Mouse (Mus musculus): ENCODE data around the gene Alg6.

Alg6 gene

DNA sequence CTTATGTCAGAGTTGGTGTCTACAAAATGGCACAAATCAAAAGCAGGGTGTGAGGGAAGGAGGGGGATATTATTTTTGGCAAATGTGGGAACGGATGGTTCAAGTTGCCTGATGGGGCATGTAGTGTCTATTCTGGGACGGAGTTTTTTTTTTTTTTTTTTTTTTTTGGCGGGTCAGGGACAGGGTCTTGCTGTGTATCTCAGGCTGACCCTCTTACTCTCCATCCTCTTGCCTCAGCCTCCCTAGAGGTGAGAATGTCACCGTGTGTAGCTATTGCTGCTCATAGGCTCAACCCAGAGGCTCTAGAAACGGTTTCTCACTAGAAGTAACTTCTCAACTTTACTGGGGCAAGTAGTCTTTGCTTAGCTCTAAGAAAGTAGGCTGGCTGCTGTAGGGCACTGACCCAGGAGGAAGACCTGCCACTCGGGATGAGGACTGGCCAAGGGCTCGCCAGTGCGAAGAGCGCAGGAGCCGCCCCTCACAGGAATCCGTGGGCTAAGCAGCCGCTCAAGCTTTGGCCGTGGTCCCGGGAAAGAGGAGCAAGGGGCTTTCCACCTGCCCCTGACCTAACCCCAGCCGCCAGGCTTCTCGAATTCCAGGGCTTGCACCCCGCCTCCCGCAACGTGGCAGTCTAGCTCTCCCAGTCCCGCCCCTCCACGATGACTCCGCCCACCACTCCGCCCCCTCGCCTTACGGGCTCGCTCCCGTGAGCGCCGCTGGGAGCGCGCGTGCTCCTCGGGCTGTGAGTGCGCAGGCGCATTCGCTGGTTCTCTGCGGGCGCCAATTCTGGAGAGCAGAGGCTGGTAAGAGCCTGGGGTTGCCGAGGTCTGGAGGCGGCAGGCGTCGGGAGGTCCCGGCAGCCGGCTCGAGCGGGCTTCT, at the start of gene Alg6:
Gene Alg6, plus strand, starts transcription at position 761 of the 879 bp plus-strand sequence.
- peak; percentile 90 to 93 for DNase-seq (ENCODE audit: low spot score in 2 of 2)

DNA sequence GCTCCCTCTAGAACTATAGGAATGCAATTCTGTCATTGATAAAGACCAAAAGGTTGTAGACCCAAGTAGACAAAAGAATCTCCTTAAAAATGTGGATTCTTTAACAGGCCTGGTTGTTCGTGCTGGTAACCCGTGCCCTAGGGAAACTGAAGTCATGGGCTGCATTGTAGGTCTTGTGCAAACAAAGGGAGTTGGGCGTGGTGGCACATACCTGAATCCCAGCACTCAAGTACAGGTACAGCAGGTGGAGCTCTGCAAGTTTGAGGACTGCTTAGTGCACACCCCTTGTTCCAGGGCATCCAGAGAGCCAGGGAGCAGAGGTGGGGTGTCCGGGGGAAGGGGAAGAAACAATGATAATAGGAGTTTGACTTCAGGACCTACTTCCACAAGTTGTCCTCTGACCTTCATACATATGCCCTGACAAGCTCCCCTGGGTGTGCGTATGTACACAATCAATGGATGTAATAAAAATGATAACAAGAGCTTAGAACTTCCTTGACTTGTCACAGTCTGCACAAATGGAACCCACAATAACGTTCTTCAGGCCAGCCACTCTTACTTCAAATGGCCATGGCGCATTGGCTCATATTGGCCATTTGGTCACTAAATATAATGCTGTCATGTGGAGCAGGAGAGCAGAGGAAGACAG, 45.1 kb upstream of the Alg6 start:
- no peak for DNase-seq (ENCODE audit: low spot score in 2 of 2)

DNA sequence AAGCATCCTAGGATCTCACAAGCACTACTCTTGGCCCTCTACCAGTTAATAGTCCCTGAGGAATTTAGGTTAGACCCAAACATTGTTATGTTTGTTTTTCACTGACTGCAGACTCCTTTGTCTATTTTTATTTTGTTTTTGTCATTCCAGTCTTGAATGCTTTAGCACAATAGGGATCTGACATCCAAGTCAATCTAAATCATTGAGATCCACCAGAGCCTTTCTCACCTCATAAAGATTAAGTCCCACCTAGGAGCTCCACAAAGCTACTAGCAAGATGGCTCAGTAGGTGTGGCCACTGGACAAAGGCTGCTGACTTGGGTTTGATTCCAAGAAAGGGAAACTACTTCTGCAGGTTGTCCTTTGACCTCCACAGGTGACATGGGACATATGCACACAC, 40.3 kb upstream of the Alg6 start:
- DNase-seq (ENCODE audit: low spot score in 2 of 2), result no peak

DNA sequence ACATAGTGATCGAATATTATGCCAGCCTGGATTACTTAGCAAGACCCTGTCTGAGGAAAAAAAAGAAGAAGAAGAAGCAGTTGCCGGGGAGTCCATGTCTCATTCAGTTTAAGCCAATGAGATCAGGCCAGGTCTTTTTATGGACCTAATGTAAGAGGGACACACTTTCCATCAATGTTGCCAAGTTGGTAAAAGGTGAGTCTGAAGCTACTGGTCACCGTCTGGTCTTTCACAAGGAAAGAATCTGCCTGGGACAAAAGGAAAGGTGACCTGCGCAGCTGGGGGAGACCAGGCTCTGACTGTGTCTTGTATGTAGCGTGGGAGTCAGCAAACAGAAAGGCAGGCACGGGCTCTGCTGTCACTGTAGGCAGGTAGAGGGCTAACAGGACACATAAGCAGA, 31.5 kb upstream of the Alg6 start:
- no peak for DNase-seq (ENCODE audit: low spot score in 2 of 2)

DNA sequence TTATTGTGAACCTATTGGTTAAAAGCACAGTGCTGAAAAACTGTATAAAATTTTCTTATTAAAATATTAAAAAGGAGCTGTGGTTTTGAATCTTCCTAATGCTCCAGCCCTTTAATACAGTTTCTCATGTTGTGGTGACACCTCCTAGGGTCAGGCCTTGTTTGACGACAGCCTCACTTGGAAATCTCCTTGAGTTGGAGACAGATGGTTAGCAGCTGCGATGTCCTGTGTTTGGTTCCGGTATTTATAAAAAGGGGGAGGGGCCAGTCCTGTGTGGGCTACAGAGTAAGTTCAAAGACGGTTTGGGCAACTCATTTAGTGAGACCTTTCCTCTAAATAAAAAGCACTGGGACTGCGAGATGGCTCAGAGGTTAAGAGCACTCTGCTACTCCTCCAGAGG, 29.2 kb upstream of the Alg6 start:
- DNase-seq (ENCODE audit: low spot score in 2 of 2), result no peak

DNA sequence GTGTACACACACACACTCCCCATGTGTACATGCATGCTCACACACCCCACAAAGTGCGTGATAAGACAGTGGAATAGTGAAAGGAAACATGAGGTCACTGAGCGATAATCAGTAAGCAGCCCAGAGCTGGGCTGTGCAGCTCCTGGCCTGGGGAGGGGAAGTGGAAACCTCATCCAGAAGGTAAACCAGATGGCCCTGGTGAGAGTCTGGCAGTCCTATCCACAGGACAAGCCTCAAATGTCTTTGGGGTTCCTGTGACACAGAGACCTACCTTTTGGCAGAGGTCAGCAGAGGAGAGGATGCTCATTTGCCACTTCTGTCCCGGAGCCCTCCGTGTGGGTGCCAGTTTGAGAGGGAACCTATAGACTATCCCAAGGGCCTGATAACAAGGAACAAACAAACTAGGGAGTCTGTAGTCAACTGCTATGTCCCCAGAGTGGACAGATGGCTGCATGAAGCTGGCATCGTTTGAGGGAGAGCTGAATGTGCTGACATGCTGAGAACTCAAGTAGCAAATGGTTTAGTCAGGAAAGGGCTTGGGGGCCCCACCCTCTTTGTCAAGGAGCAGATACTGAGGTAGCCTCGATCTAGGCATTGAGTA, 2.8 kb upstream of the Alg6 start:
- no peak for DNase-seq (ENCODE audit: low spot score in 2 of 2)

DNA sequence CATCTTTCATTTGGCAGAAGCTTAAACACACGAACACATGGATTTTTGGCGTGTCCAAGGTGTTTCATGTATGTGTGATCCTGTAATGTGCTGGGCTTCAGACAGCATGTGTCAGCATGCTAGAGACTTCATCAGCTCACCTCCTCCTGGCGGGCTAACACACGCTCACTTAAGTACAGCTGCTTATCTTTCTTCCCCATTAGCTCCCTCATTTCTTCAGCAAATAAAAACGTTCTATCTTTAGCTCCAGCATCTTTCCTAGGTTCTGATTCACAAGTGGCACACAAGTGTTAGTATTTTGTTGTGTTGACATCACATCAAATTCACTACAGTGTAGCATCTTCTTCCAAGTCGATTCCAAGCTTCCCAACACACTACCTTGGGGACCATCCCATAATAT, 1.5 kb upstream of the Alg6 start:
- DNase-seq (ENCODE audit: low spot score in 2 of 2), result no peak

DNA sequence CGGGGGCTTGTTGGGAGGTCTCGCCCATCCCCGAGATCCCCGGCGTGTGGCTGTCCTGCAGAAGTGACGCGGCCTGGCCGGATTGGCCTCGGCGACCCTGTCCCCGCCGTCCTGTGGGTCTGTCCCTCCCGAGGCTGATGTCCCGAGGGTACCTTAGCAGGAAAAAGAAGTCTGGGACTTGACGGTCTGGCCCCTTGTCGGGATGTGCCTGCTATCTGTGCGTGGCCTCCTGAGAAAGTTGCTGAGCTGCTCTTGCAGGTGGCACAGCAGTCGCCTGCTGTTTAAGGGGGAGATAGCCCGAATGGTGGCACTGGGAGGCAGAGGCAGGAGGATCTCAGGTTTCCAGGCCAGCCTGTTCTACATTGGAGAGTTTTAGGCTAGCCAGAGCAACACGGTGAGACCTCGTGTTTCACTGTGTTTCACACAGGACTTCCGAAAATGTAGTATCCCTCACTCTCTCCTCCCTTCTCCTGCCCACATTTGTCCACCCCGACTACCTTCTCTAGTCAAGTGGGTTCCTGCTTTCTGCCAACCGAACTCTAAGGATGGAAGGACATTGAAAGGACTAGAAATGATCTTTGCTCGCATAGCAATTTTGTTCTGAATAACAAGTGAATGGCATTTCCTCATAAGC, 436 bp downstream of the Alg6 start:
- DNase-seq (ENCODE audit: low spot score in 2 of 2), result no peak

DNA sequence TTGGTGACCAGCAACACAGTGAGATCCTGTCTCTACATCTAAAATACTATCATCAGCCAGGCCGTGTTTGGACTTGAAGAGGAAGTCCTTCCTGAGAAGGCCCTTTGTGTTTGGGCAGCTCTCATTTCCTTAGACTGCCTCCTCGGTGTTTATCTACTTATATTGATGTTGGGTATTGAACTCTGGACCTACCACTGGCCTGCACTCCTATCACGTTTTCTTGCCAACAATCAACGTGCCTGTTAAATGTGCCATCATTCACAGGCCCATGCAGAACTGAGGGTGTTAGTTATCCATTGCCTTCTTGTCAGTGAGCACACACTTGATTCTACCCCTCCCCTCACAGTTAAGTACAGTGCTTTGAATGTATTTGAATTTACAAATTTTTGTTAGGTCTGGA, 2.4 kb downstream of the Alg6 start:
- DNase-seq (ENCODE audit: low spot score in 2 of 2), result no peak

DNA sequence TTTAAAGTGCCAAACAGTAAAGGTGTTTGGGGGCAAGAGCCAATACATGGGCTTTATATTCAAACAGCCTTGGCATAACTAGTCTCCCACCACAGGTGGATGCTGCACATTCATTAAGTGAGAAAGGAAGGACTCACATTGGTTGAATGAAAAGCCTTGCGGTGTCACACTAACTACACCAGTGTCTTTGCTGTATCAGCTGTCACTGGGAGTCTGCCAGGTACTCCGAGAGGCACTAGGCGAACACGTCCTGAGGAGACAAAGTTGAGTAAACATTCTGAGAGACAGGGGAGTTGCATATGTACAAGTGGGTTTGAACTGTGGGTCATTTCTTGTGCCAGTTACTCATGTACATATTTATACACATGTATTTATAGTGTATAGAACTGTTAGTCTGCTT, 8.9 kb downstream of the Alg6 start:
- DNase-seq (ENCODE audit: low spot score in 2 of 2), result no peak

DNA sequence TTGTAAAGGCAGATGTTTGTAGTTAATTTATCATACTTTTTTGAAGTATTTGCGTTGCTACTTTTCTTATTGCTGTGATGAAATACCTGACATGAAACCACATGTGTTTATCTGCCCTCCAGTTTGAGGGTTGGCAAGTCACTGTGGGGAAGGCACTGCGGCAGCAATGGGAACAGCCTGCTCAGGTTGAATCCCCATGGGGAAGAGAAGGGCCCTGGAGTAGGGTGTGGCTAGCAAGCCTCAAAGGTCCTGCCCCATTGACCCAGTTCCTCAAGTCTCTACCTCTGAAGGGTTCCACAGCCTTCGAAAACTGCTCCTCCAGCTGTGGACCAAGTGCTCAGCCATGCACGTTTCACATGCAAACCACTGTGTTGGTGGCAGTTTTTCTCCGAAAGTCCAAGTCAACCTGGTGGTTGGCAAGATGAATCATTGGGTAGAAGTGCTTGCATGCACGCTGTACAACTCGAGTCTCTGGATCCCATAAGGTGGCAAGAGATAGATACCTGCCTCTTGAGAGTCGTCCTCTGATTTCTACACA, 10.5 kb downstream of the Alg6 start:
- no peak for DNase-seq (ENCODE audit: low spot score in 2 of 2)

DNA sequence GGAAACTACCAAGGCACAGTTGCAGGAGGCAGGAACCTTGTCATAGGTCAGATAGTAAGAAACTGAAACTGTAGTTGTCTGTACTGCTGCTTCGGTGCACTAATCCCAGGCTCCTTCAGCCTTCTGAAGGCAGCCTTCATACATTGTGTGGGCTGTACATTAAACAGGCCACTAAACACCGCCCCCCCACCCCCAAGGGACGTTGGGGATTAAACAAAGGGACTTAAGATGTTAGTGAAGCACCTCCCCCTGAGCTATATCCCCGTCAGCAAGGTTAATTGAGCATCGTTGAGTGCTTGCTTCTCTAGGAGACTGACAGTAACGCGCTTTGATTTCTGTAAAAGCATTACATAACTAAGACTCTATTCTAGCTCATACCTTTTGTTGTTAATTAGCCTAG, 24.4 kb downstream of the Alg6 start:
- DNase-seq (ENCODE audit: low spot score in 2 of 2), result no peak

DNA sequence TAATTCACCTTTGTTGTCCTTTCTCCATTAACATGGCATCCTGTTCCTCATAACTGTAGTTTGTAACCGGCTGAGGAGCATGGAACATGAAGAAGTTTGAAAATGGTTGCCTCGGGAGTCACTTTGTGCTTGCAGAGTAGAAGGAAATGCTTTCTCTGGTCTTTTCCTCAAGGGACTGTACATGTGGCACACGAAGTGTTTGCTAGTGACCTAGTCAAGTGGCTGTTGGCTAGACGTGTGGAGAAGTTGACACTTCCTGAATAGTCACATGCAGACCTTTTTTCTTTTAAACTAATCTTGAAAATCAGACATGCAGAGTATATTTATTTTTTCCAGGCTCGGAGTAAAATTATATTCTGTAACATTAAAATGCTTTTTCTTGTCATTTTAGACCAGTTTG, 37.0 kb downstream of the Alg6 start:
- DNase-seq (ENCODE audit: low spot score in 2 of 2), result no peak

DNA sequence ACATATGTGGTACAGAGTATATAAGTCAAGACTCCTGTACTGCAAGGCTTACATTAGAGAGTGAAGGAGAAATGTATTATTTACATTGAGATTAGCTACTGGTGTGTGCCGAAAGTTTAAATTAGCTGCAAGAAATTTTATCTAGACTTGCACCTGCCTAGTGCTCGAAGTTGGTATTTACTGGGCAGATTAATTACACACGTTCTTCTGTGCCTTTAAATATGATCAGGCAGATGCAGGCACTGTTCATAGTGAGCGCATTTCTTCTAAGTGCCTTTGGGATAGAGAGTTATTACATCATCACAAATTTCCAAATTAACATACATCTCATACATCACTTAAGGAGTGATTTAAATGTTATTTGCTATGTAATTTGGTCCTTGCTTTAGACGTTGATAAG, 50.8 kb downstream of the Alg6 start:
- no peak for DNase-seq (ENCODE audit: low spot score in 2 of 2)

DNA sequence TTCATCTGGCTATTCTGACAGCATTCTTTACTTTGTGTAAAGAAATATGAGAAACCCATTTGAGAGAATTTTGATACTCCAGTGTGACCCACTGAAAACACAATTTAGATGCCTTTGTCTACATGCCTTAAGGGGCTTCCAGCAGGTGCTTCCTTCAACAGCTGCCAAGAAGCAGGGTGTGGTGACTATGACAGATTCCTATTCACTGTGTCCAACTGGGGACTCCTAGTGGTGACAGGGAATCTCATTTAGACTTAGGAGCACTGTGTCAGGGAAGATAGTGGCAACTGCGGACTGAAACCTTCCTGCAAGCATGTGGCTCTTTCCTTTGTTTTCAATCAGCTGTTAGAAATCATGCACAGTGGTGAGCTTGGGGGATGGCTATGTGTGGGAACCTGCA, 51.3 kb downstream of the Alg6 start:
- DNase-seq (ENCODE audit: low spot score in 2 of 2), result no peak

DNA sequence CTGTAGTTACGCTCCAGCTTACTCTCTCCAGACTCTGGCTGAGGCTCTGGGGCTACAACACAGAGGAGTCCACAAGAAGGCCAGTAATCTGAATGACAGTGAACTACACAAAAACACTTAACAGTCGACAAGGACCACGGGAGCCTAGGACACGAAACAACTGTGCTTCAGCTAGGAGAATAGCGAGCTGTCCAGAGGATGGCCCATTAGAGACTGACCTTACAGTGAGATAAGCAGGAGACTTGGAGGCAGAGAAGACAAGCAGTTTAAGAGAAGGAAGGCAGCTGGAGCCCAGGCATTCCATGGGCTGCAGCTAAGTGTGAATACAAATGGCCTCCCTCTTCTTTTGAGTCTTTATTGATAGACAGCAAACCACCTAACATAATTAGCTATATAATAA, 55.1 kb downstream of the Alg6 start:
- DNase-seq (ENCODE audit: low spot score in 2 of 2), result no peak

DNA sequence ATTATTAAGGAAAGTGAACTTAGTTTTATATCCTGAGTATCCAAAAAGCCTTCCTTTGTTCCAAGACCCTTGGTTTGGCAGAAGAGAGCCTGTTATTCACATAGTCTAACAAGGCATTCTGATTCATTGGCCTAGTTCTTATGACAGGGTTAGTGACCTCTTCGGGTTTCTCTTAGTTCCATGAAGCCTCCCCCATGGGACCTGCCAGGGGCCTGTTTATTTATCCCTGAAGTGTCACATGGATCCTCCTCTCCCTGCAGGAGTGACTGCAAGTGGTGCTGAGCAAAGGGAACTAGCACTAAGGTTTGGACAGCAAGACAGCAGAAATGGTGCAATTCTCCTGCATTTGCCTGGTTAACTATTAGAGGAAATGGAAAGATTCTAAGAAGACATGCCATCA, 57.6 kb downstream of the Alg6 start:
- no peak for DNase-seq (ENCODE audit: low spot score in 2 of 2)

DNA sequence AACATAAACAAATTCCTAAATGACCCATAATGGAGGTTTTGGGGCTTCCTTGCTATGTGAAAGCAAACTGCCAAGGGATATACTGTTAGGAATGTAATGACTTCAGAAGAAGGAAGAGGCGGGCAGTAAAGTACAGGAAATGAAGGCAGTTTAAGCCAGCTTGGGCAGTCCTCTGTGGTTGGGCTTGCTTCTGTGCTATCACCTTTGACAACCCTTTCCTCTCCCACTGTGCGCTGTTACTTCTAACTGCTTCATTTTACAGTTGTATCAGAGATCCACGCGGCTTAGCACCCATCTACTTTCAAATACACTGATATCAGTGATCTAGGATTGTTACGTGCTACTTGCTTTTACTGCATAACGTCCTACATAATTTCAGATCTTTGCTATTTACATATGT, 76.9 kb downstream of the Alg6 start:
- no peak for DNase-seq (ENCODE audit: low spot score in 2 of 2)
